Mouse (Mus musculus): ENCODE data around the gene Etnk1. TPM values are rescaled to one million over a fixed set of nuclear protein-coding genes. Genes with fewer than 3 reads are reported as not detected.

Etnk1 gene
- polyA plus RNA-seq, 1 experiment: 39.7 TPM

DNA sequence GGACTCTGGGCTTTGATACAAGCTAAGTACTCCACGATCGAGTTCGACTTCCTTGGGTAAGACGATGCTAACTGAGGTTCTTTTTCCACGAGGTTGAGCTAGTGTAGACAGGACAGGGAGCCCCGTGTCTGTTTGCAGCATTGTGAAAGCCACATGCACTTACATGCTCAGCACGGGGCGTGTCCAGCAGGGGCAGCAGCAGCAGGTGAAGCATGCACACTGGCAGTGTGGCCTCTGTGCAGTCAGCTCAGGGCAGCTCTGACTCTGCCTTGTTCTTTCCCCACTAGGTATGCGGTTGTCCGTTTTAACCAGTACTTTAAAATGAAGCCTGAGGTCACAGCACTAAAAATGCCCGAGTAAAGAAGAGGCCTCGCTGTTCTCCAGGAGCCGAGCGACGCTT is 36.1 kb downstream of the Etnk1 start:
- Histone ChIP-seq H3K27ac (ENCODE audit: insufficient read depth, low read depth, low read length) (no peak overlapping the region), H3K4me3 (ENCODE audit: insufficient read depth, low read length) (no peak overlapping the region), H3K4me1 (ENCODE audit: control insufficient read depth, insufficient read depth, low read length) (no peaks in the 10 kb centered on the region)
- TF ChIP-seq CTCF (IDR thresholded peaks at IDR 0.05; ENCODE audit: low read depth, low read length) (no peak), POLR2A (IDR thresholded peaks at IDR 0.05; ENCODE audit: borderline replicate concordance, low read depth, low read length) (no peak)

DNA sequence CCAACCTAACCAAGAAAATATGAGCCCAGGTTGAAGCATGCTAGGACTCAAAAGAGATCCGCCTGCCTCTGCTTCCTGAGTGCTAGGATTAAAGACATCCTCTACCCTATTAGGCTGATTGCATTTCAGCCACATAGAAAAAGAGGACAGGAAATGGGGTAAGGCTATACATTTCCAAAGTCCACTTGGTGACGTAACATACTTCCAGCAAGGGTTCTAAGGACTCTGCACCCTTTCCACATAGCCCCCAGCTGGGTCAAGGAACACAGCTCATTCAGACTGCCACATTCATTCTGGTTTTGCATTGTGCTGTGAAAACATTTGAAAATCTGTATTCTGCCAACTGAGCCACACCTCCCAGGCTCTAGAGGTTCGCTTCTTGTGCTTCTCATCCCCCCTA is 41.9 kb downstream of the Etnk1 start:
- Histone ChIP-seq H3K27ac (ENCODE audit: insufficient read depth, low read depth, low read length) (no peak overlapping the region), H3K4me1 (ENCODE audit: control insufficient read depth, insufficient read depth, low read length) (no peaks in the 10 kb centered on the region), H3K4me3 (ENCODE audit: insufficient read depth, low read length) (no peak overlapping the region)
- TF ChIP-seq CTCF (IDR thresholded peaks at IDR 0.05; ENCODE audit: low read depth, low read length): no peak
- no peak for TF ChIP-seq POLR2A (IDR thresholded peaks at IDR 0.05; ENCODE audit: borderline replicate concordance, low read depth, low read length)

DNA sequence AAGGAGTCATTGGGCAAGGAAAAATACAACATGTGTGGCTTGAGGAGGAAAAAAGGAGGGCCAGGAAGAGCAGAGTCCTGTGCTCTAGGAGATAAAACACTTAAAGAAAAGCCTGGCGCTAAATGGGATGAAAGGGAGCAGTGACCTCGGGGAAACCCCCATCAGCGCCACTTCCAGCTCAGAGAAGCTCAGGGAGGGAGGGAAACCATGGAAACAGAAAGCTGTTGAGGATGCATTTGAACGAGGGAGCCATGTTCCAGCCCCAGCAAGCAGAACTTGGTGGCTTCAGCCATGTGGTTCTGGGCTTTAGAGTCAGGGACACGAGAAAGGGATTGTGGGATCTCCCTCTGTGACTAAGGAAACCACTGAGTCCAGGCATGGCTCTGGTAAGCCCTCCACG is 45.7 kb downstream of the Etnk1 start:
- Histone ChIP-seq H3K4me3 (ENCODE audit: insufficient read depth, low read length) (no peak overlapping the region), H3K4me1 (ENCODE audit: control insufficient read depth, insufficient read depth, low read length) (no peaks in the 10 kb centered on the region), H3K27ac (ENCODE audit: insufficient read depth, low read depth, low read length) (no peak overlapping the region)
- TF ChIP-seq POLR2A (IDR thresholded peaks at IDR 0.05; ENCODE audit: borderline replicate concordance, low read depth, low read length) (no peak), CTCF (IDR thresholded peaks at IDR 0.05; ENCODE audit: low read depth, low read length) (no peak)

DNA sequence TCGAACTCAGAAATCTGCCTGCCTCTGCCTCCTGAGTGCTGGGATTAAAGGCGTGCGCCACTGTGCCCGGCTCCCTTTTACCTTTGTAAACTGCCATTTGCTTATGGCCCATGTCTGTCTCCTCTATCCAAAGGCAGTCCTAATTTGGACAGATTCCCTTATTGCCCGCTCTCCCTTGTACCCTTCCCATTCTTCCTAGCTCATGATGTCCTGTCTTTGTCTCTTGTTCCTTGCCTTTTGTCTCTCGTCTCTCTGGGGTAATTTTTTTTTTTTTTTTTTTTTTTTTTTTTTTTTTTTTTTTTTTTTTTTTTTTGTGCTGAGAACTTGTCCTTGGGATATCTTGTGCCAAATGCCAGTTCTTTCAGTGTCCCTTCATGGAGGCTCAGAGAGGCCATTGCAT is 46.4 kb downstream of the Etnk1 start:
- TF ChIP-seq POLR2A (IDR thresholded peaks at IDR 0.05; ENCODE audit: borderline replicate concordance, low read depth, low read length): no peak
- no peak for TF ChIP-seq CTCF (IDR thresholded peaks at IDR 0.05; ENCODE audit: low read depth, low read length)
- no peaks in the 10 kb centered on the region for H3K4me1 ChIP-seq (ENCODE audit: control insufficient read depth, insufficient read depth, low read length)
- H3K4me3 ChIP-seq (ENCODE audit: insufficient read depth, low read length): no peak overlapping the region
- no peak overlapping the region for H3K27ac ChIP-seq (ENCODE audit: insufficient read depth, low read depth, low read length)

DNA sequence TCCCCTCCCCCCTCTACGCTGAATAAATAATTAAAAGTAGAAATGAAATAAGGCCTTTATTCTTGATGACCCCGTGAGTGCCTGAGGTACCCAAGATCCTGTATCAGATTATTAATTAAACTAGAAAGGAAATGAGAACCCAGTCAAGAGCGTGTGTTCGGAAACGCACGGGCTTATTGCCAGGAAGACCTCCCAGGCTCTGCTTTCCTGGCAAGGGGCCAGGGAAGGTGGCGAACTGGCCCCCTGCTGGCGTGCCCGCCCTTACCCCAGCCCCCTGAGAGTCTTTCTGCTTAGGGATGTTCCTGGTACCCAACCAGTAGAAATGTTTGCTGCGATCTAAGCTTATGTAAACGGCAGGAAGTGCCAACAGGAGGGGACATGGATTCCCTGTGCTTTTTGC is 49.2 kb downstream of the Etnk1 start:
- peaks cover 8% of the 10 kb centered on the region for H3K4me1 ChIP-seq (ENCODE audit: control insufficient read depth, insufficient read depth, low read length)

DNA sequence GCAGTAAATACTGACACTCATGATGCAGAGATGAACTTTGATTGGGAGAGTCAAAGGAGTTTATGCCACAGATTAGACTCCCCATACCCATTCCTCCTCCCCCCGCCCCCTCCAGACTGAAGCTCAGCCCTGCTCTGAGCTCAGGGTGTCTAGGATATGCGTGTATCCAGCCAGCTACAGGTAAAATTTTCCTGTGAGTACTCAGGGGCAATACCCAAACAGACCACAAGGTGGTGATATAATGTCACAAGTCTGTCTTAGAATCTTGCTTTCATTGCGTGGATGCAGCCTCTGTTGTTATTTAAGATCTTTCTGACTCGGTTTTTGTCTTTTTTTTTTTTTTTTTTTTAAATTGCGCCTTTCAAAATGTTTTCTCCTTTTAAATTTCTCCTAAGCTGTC is 52.3 kb downstream of the Etnk1 start:
- TF ChIP-seq CTCF (IDR thresholded peaks at IDR 0.05; ENCODE audit: low read depth, low read length): 0 out of 2 replicates have a peak, but pooled peaks have one; percentile 48
- TF ChIP-seq POLR2A (IDR thresholded peaks at IDR 0.05; ENCODE audit: borderline replicate concordance, low read depth, low read length): no peak
- no peak overlapping the region for H3K4me3 ChIP-seq (ENCODE audit: insufficient read depth, low read length)
- no peak overlapping the region for H3K27ac ChIP-seq (ENCODE audit: insufficient read depth, low read depth, low read length)
- peaks cover 11% of the 10 kb centered on the region for H3K4me1 ChIP-seq (ENCODE audit: control insufficient read depth, insufficient read depth, low read length)

More for the DNA sequence above, 49.2 kb downstream of the Etnk1 start:
- TF ChIP-seq POLR2A (IDR thresholded peaks at IDR 0.05; ENCODE audit: borderline replicate concordance, low read depth, low read length) (no peak), CTCF (IDR thresholded peaks at IDR 0.05; ENCODE audit: low read depth, low read length) (no peak)
- Histone ChIP-seq H3K27ac (ENCODE audit: insufficient read depth, low read depth, low read length) (no peak overlapping the region), H3K4me3 (ENCODE audit: insufficient read depth, low read length) (no peak overlapping the region)

DNA sequence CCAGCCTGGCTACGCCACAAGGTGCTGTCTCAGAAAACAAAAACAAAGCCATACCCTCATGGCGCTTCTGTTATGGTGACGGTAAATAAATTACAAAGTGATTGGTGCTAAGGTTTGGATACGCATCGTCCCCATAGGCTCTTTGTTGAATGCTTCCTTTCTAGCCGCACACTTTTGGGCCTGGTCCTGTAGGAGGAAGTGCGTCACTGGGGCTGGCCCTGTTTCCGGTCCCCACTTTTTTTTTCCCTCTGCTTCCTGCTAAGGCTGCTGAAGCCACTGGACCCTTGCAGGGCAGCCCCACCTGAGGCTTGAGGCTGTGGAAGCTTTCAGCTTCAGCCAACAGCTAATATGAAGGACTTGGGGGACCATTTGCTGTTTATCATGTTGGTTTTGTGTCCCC is 54.2 kb downstream of the Etnk1 start:
- Histone ChIP-seq H3K4me1 (ENCODE audit: control insufficient read depth, insufficient read depth, low read length) (peaks cover 17% of the 10 kb centered on the region), H3K4me3 (ENCODE audit: insufficient read depth, low read length) (no peak overlapping the region), H3K27ac (ENCODE audit: insufficient read depth, low read depth, low read length) (no peak overlapping the region)
- TF ChIP-seq CTCF (IDR thresholded peaks at IDR 0.05; ENCODE audit: low read depth, low read length) (no peak), POLR2A (IDR thresholded peaks at IDR 0.05; ENCODE audit: borderline replicate concordance, low read depth, low read length) (no peak)

DNA sequence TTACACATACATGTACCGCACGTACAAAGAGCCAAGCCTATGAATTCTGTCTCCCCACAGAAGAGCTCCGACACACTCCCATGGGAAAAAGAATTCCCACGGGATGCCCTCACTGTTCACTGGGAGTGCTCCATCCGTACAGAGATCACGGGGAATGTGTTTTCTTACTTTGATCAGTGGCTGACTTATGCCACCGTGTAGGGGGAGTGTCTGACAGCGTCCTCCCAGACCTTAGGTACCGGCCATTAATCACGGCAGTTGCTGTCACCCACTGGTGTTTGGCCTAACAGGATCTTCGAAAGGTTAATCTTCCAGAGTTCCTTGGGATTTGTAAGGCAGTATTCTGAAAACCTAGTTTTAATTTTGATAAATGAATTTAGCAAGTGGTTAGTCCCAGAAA is 57.0 kb downstream of the Etnk1 start:
- Histone ChIP-seq H3K4me1 (ENCODE audit: control insufficient read depth, insufficient read depth, low read length) (peaks cover 17% of the 10 kb centered on the region), H3K27ac (ENCODE audit: insufficient read depth, low read depth, low read length) (no peak overlapping the region), H3K4me3 (ENCODE audit: insufficient read depth, low read length) (no peak overlapping the region)
- no peak for TF ChIP-seq CTCF (IDR thresholded peaks at IDR 0.05; ENCODE audit: low read depth, low read length)
- no peak for TF ChIP-seq POLR2A (IDR thresholded peaks at IDR 0.05; ENCODE audit: borderline replicate concordance, low read depth, low read length)

DNA sequence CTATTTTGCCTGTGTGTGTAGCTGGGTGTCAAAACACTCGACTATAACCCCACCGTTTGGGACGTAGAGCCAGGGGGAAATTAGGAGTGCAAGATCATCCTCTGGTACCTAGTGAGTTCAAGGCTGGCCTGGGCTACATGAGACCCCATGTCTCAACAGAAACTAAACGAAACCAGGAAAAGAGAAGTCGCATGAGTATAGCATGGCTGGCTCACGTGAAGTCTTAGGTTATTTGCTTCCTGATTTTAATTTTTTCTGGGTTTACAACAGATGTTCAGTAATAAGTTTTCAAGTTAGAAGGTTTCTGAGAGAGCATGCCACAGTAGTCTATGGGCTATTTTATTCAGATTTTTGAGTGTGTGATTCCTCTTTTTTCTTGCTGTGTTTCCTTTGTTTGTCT is 57.9 kb downstream of the Etnk1 start:
- Histone ChIP-seq H3K27ac (ENCODE audit: insufficient read depth, low read depth, low read length) (no peak overlapping the region), H3K4me3 (ENCODE audit: insufficient read depth, low read length) (no peak overlapping the region), H3K4me1 (ENCODE audit: control insufficient read depth, insufficient read depth, low read length) (peaks cover 17% of the 10 kb centered on the region)
- TF ChIP-seq POLR2A (IDR thresholded peaks at IDR 0.05; ENCODE audit: borderline replicate concordance, low read depth, low read length) (no peak), CTCF (IDR thresholded peaks at IDR 0.05; ENCODE audit: low read depth, low read length) (no peak)

DNA sequence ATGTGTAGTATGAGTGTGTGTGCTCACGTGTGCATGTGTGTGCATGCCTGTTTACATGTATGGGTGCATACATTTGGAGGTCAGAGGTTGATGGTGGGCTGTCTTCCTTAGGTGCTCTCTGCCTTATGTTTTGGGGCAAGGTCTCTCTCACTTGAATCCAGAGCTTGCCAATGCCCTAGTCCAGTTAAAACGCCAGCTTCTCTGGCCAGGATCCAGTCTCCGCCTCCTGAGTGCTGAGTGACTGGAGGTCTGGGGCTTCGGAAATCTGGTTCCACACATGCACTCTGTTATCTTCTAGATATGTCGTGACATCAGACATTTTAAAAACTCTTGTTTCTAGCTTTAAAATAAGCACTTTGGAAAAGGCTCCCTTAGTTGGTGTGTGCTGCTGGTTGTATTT is 61.7 kb downstream of the Etnk1 start:
- TF ChIP-seq POLR2A (IDR thresholded peaks at IDR 0.05; ENCODE audit: borderline replicate concordance, low read depth, low read length) (no peak), CTCF (IDR thresholded peaks at IDR 0.05; ENCODE audit: low read depth, low read length) (no peak)
- Histone ChIP-seq H3K4me3 (ENCODE audit: insufficient read depth, low read length) (no peak overlapping the region), H3K4me1 (ENCODE audit: control insufficient read depth, insufficient read depth, low read length) (peaks cover 10% of the 10 kb centered on the region), H3K27ac (ENCODE audit: insufficient read depth, low read depth, low read length) (no peak overlapping the region)

DNA sequence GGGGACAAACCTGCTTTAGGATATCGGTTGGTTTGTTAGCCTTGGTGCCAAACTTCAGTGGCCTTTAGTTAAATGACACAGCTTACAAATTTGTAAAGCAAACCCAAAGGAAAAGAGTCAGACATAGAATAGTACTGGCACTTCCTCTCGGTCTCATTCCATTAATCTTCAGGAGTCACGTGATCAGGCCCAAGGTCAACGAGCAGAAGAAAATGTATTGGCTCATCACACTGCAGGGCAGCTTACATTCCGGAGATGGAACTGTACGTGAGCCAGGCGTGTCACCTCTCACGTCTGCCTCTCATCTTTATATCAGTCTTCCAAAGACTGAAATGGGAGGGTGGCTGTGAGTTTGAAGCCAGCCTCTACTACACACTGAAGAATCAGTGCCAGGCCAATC is 62.9 kb downstream of the Etnk1 start:
- no peak overlapping the region for H3K4me3 ChIP-seq (ENCODE audit: insufficient read depth, low read length)
- no peak overlapping the region for H3K27ac ChIP-seq (ENCODE audit: insufficient read depth, low read depth, low read length)
- H3K4me1 ChIP-seq (ENCODE audit: control insufficient read depth, insufficient read depth, low read length): peaks cover 7% of the 10 kb centered on the region
- TF ChIP-seq CTCF (IDR thresholded peaks at IDR 0.05; ENCODE audit: low read depth, low read length) (no peak), POLR2A (IDR thresholded peaks at IDR 0.05; ENCODE audit: borderline replicate concordance, low read depth, low read length) (no peak)

Data from bone marrow macrophage, adult 2 months (primary cell).